Mouse (Mus musculus): ENCODE measurements around the gene Kifc3. TPM values are rescaled to one million over a fixed set of nuclear protein-coding genes. Genes with fewer than 3 reads are reported as not detected.

Kifc3 gene
- polyA plus RNA-seq, 1 experiment from 2014 or later: 5.3 TPM

DNA sequence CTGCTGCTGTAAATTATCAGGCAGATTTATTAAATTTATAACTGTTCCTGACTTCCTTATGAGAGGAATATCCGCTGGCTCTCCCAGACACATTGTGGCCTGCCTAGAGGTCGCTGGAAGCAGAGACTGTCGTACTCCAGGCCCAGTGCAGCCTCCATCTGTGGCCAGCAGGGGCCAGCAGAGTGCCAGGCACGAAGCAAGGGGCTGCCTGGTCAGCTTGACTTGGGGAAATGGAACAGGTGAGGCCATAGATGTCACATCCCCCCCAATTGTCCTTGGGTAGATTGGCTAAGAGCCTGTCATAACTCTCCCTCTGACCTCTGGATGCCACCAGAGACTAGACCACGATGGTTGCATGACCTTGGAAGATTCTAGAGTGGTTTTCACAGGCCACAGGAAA lies 103.6 kb downstream of the Kifc3 start:
- Histone ChIP-seq H3K4me1 (replicated peaks) (no peaks in the 10 kb centered on the region), H3K27ac (replicated peaks) (no peak overlapping the region), H3K4me3 (replicated peaks) (no peak overlapping the region), H3K27me3 (no peaks in the 10 kb centered on the region), H3K9me3 (replicated peaks) (no peaks in the 10 kb centered on the region), H3K36me3 (replicated peaks) (peaks cover 29% of the 10 kb centered on the region), H3K4me2 (no peak overlapping the region), H3K9ac (no peak overlapping the region)
- no peak for ATAC-seq (ENCODE audit: insufficient read depth)
- 32% methylated on average over 5 of the region's 5 CpGs for WGBS (ENCODE audit: insufficient replicate concordance)

GRCm38 (mm10) chr8:95093574-95093973 lies 109.0 kb downstream of the Kifc3 start:
- 69% methylated on average over 4 of the region's 4 CpGs for WGBS (ENCODE audit: insufficient replicate concordance)
- Histone ChIP-seq H3K9ac (no peak overlapping the region), H3K4me1 (replicated peaks) (peaks cover 8% of the 10 kb centered on the region; the same call in 1 of the 2 replicates), H3K4me2 (no peak overlapping the region), H3K9me3 (replicated peaks) (no peaks in the 10 kb centered on the region), H3K36me3 (replicated peaks) (peaks cover 30% of the 10 kb centered on the region), H3K27me3 (no peaks in the 10 kb centered on the region), H3K27ac (replicated peaks) (no peak overlapping the region), H3K4me3 (replicated peaks) (no peak overlapping the region)
- no peak for ATAC-seq (ENCODE audit: insufficient read depth)

DNA sequence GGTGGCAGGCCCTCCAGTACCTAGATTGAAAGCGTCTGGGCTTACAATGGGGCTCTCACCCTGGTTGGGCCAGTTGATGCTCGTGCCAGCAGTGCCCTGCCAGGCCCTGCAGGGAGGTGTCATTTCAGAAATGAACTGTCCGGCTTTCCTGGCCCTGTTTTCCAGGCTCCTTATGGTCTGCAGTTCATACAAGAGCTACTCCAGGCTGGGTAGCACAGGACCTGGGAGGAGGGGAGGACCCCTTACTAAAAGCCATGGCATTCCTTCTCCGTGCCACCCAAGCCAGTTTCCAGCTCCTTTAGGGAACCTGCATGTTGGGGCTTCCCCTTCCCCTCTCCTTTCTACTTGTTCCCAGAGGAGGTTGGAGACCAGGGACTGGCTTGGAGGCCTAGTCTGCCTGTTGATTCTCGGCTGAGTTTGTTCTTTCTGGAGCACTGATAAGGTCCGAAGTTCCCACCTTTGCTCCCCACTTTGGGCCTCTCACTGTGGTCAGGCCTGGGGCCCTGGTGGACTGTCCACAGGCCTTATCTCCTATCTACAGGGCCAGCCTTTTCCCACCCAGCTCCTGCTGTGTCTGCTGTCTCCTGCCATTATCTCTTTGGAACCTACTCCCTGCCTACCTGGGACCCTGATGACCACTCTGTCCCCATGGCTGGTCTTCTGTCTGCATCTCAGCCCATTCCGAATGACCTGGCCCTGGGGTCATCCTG lies 117.0 kb downstream of the Kifc3 start:
- WGBS (ENCODE audit: insufficient replicate concordance): 59% methylated on average over 7 of the region's 7 CpGs
- peak overlapping the region; percentile 8; the same call in 1 of the 2 replicates for H3K9ac ChIP-seq
- H3K27me3 ChIP-seq: no peaks in the 10 kb centered on the region
- H3K27ac ChIP-seq (replicated peaks): peak overlapping the region; percentile 45
- H3K36me3 ChIP-seq (replicated peaks): peaks cover 37% of the 10 kb centered on the region
- H3K4me1 ChIP-seq (replicated peaks): peaks cover 51% of the 10 kb centered on the region
- no peak for ATAC-seq (ENCODE audit: insufficient read depth)
- peak overlapping the region; percentile 35 for H3K4me2 ChIP-seq
- no peaks in the 10 kb centered on the region for H3K9me3 ChIP-seq (replicated peaks)
- H3K4me3 ChIP-seq (replicated peaks): no peak overlapping the region

- peaks cover 32% of the 10 kb centered on the region for H3K36me3 ChIP-seq (replicated peaks)
- H3K4me3 ChIP-seq (replicated peaks): no peak overlapping the region
- no peak overlapping the region for H3K9ac ChIP-seq
- no peaks in the 10 kb centered on the region for H3K27me3 ChIP-seq
- no peak for ATAC-seq (ENCODE audit: insufficient read depth)
- peak overlapping the region; percentile 45; the same call in 1 of the 2 replicates for H3K27ac ChIP-seq (replicated peaks)
- WGBS (ENCODE audit: insufficient replicate concordance): 64% methylated on average over 10 of the region's 10 CpGs
- H3K4me2 ChIP-seq: peak overlapping the region; percentile 35
- H3K4me1 ChIP-seq (replicated peaks): peaks cover 50% of the 10 kb centered on the region
- H3K9me3 ChIP-seq (replicated peaks): no peaks in the 10 kb centered on the region
Observed at GRCm38 (mm10) chr8:95084744-95085431, 117.7 kb downstream of the Kifc3 start.

DNA sequence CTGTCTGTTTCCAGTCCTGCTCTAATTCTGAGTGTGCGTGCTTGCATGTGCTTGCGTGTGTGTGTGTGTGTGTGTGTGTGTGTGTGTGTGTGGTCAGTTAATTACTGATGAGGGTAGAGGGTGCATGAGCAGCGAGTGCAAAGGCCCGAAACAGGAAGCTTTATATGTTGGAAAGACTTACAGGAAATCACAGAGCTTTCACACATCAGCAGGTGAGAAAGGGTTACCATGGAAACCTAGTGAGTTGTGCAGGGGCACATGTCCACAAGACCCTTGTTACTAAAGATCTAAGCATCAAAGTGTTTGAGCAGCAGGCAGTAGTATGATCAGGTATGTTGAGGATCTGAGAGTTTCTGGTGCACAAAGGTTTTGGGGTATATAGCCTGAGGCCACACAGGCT lies 118.4 kb downstream of the Kifc3 start:
- 85% methylated on average over 4 of the region's 4 CpGs for WGBS (ENCODE audit: insufficient replicate concordance)
- ATAC-seq (ENCODE audit: insufficient read depth): no peak
- H3K27me3 ChIP-seq: no peaks in the 10 kb centered on the region
- no peaks in the 10 kb centered on the region for H3K9me3 ChIP-seq (replicated peaks)
- no peak overlapping the region for H3K4me3 ChIP-seq (replicated peaks)
- peaks cover 28% of the 10 kb centered on the region for H3K36me3 ChIP-seq (replicated peaks)
- H3K9ac ChIP-seq: no peak overlapping the region
- H3K4me1 ChIP-seq (replicated peaks): peaks cover 53% of the 10 kb centered on the region
- H3K4me2 ChIP-seq: no peak overlapping the region
- no peak overlapping the region for H3K27ac ChIP-seq (replicated peaks)

GRCm38 (mm10) chr8:95081650-95082049 lies 121.0 kb downstream of the Kifc3 start:
- WGBS (ENCODE audit: insufficient replicate concordance): 8% methylated on average over 11 of the region's 11 CpGs
- no peak for ATAC-seq (ENCODE audit: insufficient read depth)
- no peaks in the 10 kb centered on the region for H3K9me3 ChIP-seq (replicated peaks)

GRCm38 (mm10) chr8:95080381-95081341 lies 122.0 kb downstream of the Kifc3 start, which contains the start of gene Katnb1:
Gene Katnb1 (plus strand): TSS chr8:95081186.
- H3K4me1 ChIP-seq (replicated peaks): peaks cover 45% of the 10 kb centered on the region
- H3K4me2 ChIP-seq: peak within 1 kb of the TSS; percentile 92
- H3K4me3 ChIP-seq (replicated peaks): peak within 1 kb of the TSS; percentile 85
- H3K9me3 ChIP-seq (replicated peaks): no peaks in the 10 kb centered on the region
- peaks cover 13% of the 10 kb centered on the region; the same call in 1 of the 2 replicates for H3K36me3 ChIP-seq (replicated peaks)
- H3K27me3 ChIP-seq: no peaks in the 10 kb centered on the region
- under 1% methylated on average over 47 of the region's 47 CpGs for WGBS (ENCODE audit: insufficient replicate concordance)
- ATAC-seq (ENCODE audit: insufficient read depth): peak; percentile 94
- H3K9ac ChIP-seq: peak within 1 kb of the TSS; percentile 76
- H3K27ac ChIP-seq (replicated peaks): peak within 1 kb of the TSS; percentile 80

More at GRCm38 (mm10) chr8:95081650-95082049, 121.0 kb downstream of the Kifc3 start:
- Histone ChIP-seq H3K4me1 (replicated peaks) (peaks cover 53% of the 10 kb centered on the region), H3K27me3 (no peaks in the 10 kb centered on the region), H3K4me3 (replicated peaks) (peak overlapping the region; percentile 85), H3K4me2 (peak overlapping the region; percentile 92), H3K27ac (replicated peaks) (peak overlapping the region; percentile 75), H3K9ac (peak overlapping the region; percentile 76), H3K36me3 (replicated peaks) (peaks cover 17% of the 10 kb centered on the region; the same call in 1 of the 2 replicates)

- 72% methylated on average over 4 of the region's 4 CpGs for WGBS (ENCODE audit: insufficient replicate concordance)
- H3K4me2 ChIP-seq: peak overlapping the region; percentile 83
- no peak for ATAC-seq (ENCODE audit: insufficient read depth)
- peaks cover 31% of the 10 kb centered on the region for H3K4me1 ChIP-seq (replicated peaks)
- H3K4me3 ChIP-seq (replicated peaks): peak overlapping the region; percentile 85; the same call in 1 of the 2 replicates
- peaks cover 8% of the 10 kb centered on the region; the same call in 1 of the 2 replicates for H3K36me3 ChIP-seq (replicated peaks)
- no peaks in the 10 kb centered on the region for H3K27me3 ChIP-seq
- H3K9me3 ChIP-seq (replicated peaks): no peaks in the 10 kb centered on the region
- H3K9ac ChIP-seq: no peak overlapping the region
- H3K27ac ChIP-seq (replicated peaks): no peak overlapping the region
Observed at GRCm38 (mm10) chr8:95079305-95079704, 123.3 kb downstream of the Kifc3 start.

DNA sequence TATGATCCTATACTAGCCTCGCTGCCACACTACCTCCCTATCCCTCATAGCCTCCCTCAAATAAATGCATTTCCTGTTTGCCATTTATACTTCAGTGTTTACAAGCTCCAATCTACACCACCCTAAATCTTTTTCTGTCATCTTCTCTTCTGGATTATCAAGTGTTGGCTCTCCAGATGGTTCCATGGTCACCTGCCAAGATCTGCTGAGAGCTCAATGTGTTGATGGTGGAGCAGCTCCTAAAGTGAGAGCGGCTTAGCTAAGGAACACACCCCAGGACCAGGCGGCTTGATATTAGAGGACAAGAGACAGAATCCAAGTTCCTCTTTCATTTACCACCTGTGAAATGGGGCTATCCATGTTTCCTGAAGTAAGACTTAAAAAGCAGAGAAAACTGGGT lies 124.6 kb downstream of the Kifc3 start:
- 65% methylated on average over 3 of the region's 3 CpGs for WGBS (ENCODE audit: insufficient replicate concordance)
- H3K36me3 ChIP-seq (replicated peaks): no peaks in the 10 kb centered on the region
- no peak overlapping the region for H3K4me3 ChIP-seq (replicated peaks)
- no peak overlapping the region for H3K27ac ChIP-seq (replicated peaks)
- peaks cover 28% of the 10 kb centered on the region for H3K4me1 ChIP-seq (replicated peaks)
- no peak for ATAC-seq (ENCODE audit: insufficient read depth)
- no peaks in the 10 kb centered on the region for H3K9me3 ChIP-seq (replicated peaks)
- no peaks in the 10 kb centered on the region for H3K27me3 ChIP-seq
- no peak overlapping the region for H3K4me2 ChIP-seq
- H3K9ac ChIP-seq: no peak overlapping the region

DNA sequence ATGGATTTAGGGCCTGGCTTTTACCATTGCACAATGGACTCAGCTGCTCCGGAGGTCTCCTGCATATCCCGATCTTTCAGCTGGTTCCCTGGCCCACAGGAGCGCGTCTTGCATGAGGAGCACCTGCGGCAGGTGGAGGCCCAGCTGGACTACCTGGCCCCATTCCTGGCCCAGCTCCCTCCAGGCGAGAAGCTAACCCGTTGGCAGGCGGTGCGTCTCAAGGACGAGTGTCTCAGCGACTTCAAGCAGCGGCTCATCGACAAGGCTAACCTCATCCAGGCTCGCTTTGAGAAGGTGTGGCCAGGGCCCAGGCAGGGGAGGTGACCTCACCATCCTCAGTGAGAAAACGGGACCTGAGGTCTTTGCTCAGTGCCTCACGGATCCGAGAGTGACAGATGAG lies 126.5 kb downstream of the Kifc3 start:
- H3K27ac ChIP-seq (replicated peaks): no peak overlapping the region
- H3K36me3 ChIP-seq (replicated peaks): no peaks in the 10 kb centered on the region
- no peaks in the 10 kb centered on the region for H3K9me3 ChIP-seq (replicated peaks)
- no peak overlapping the region for H3K4me2 ChIP-seq
- H3K4me3 ChIP-seq (replicated peaks): no peak overlapping the region
- WGBS (ENCODE audit: insufficient replicate concordance): 70% methylated on average over 17 of the region's 17 CpGs
- H3K4me1 ChIP-seq (replicated peaks): peaks cover 13% of the 10 kb centered on the region
- no peaks in the 10 kb centered on the region for H3K27me3 ChIP-seq
- ATAC-seq (ENCODE audit: insufficient read depth): no peak
- no peak overlapping the region for H3K9ac ChIP-seq
